Mouse (Mus musculus) MEL (cell line): ENCODE data around the gene Tmem239. TPM values are rescaled to one million over a fixed set of nuclear protein-coding genes. Genes with fewer than 3 reads are reported as not detected.

Experiments used
- DNase-seq: peaks from one replicate; pipeline ENCODE4 v3.0.0; 2011; ENCODE audit warnings: low read depth, low spot score
- H3K27ac ChIP-seq: 2 replicates; pipeline ENCODE4 v1.5.1; 2012; ENCODE audit warnings: low read depth, mild to moderate bottlenecking, control low read depth, low read length, moderate library complexity; ENCODE audit not compliant: control insufficient read depth
- H3K27me3 ChIP-seq, 2 experiments: fragments of 150-350 bp in 1 of 2; sonication (generic) in 1 of 2; 2 replicates each; pipeline ENCODE4 v1.6.1; 2012; ENCODE audit warnings: low read length in 2 of 2, mild to moderate bottlenecking in 2 of 2, improper control_type of control experiment in 1 of 2, moderate library complexity in 1 of 2; ENCODE audit not compliant: insufficient read depth in 2 of 2, control insufficient read depth in 1 of 2
- H3K36me3 ChIP-seq, 2 experiments: 2 replicates each; pipeline ENCODE4 v1.6.1; 2012 to 2014; ENCODE audit warnings: low read length in 2 of 2, improper control_type of control experiment in 1 of 2, inconsistent platforms in 1 of 2, mild to moderate bottlenecking in 1 of 2; ENCODE audit not compliant: insufficient read depth in 2 of 2, control insufficient read depth in 1 of 2
- H3K4me1 ChIP-seq, 2 experiments: fragments of 150-350 bp in 1 of 2; sonication (generic) in 1 of 2; 2 replicates each; pipeline ENCODE4 v1.6.1; 2012; ENCODE audit warnings: low read length in 2 of 2, improper control_type of control experiment in 1 of 2, mild to moderate bottlenecking in 1 of 2; ENCODE audit not compliant: insufficient read depth in 2 of 2, control insufficient read depth in 1 of 2
- H3K4me3 ChIP-seq, 2 experiments: fragments of 150-350 bp in 1 of 2; sonication (generic) in 1 of 2; 2 replicates each; pipeline ENCODE4 v1.5.1; 2012; ENCODE audit warnings: low read depth in 2 of 2, low read length in 2 of 2, mild to moderate bottlenecking in 2 of 2, moderate library complexity in 2 of 2, control low read depth in 1 of 2, improper control_type of control experiment in 1 of 2; ENCODE audit not compliant: control insufficient read depth in 1 of 2, insufficient read depth in 1 of 2
- H3K79me2 ChIP-seq: 2 replicates; pipeline ENCODE4 v1.6.1; 2012; ENCODE audit warnings: mild to moderate bottlenecking, low read length, moderate library complexity; ENCODE audit not compliant: control insufficient read depth, poor library complexity, insufficient read depth
- H3K9ac ChIP-seq: 2 replicates; pipeline ENCODE4 v1.6.1; 2012; ENCODE audit warnings: low read depth, mild to moderate bottlenecking, control low read depth, low read length, moderate library complexity; ENCODE audit not compliant: control insufficient read depth, poor library complexity, severe bottlenecking
- H3K9me3 ChIP-seq: fragments of 150-350 bp; sonication (generic); replicated peaks from 2 replicates; pipeline ENCODE4 v1.6.1; 2012; ENCODE audit warnings: mild to moderate bottlenecking, low read length, improper control_type of control experiment, moderate library complexity; ENCODE audit not compliant: insufficient read depth
- BHLHE40 ChIP-seq: IDR thresholded peaks from 2 replicates; pipeline ENCODE4 v1.6.1; 2012; ENCODE audit warnings: low read depth, mild to moderate bottlenecking, inconsistent platforms, low read length, improper control_type of control experiment, borderline replicate concordance
- CHD1 ChIP-seq: IDR thresholded peaks from 2 replicates; pipeline ENCODE4 v1.6.1; 2012; ENCODE audit warnings: low read depth, mild to moderate bottlenecking, inconsistent platforms, low read length, improper control_type of control experiment
- CHD2 ChIP-seq: IDR thresholded peaks from 2 replicates; pipeline ENCODE4 v1.6.1; 2011; ENCODE audit warnings: low read length, improper control_type of control experiment
- CTCF ChIP-seq, 3 experiments: IDR thresholded peaks in 2 of 3; conservative IDR thresholded peaks in 1 of 3; 2 replicates each; pipeline ENCODE4 v1.5.1; 2011 to 2012; ENCODE audit warnings: low read length in 3 of 3, low read depth in 2 of 3, mild to moderate bottlenecking in 2 of 3, improper control_type of control experiment in 1 of 3, inconsistent platforms in 1 of 3, mixed read lengths in 1 of 3, moderate library complexity in 1 of 3; ENCODE audit not compliant: control insufficient read depth in 1 of 3, insufficient read depth in 1 of 3, poor library complexity in 1 of 3, severe bottlenecking in 1 of 3
- ELF1 ChIP-seq: IDR thresholded peaks from 2 replicates; pipeline ENCODE4 v1.6.1; 2014; ENCODE audit warnings: low read depth, mild to moderate bottlenecking, inconsistent platforms, low read length, improper control_type of control experiment, moderate library complexity
- EP300 ChIP-seq, 2 experiments: IDR thresholded peaks; 2 replicates each; pipeline ENCODE4 v1.6.1; 2011; ENCODE audit warnings: improper control_type of control experiment in 2 of 2, low read length in 2 of 2, low read depth in 1 of 2, mild to moderate bottlenecking in 1 of 2
- ETS1 ChIP-seq: IDR thresholded peaks from 2 replicates; pipeline ENCODE4 v1.6.1; 2012; ENCODE audit warnings: low read depth, mild to moderate bottlenecking, inconsistent platforms, low read length, improper control_type of control experiment, moderate library complexity
- GATA1 ChIP-seq: IDR thresholded peaks from 2 replicates; pipeline ENCODE4 v1.6.1; 2011; ENCODE audit warnings: low read depth, low read length, improper control_type of control experiment
- HCFC1 ChIP-seq: IDR thresholded peaks from 2 replicates; pipeline ENCODE4 v1.6.1; 2012; ENCODE audit warnings: low read depth, mild to moderate bottlenecking, inconsistent platforms, low read length, improper control_type of control experiment, moderate library complexity
- KAT2A ChIP-seq: conservative IDR thresholded peaks from 2 replicates; pipeline ENCODE4 v1.6.1; 2012; ENCODE audit warnings: low read depth, low read length, improper control_type of control experiment, inconsistent platforms
- MAFK ChIP-seq: IDR thresholded peaks from 2 replicates; pipeline ENCODE4 v1.6.1; 2011; ENCODE audit warnings: low read depth, mild to moderate bottlenecking, low read length, improper control_type of control experiment, borderline replicate concordance
- MAX ChIP-seq: IDR thresholded peaks from 2 replicates; pipeline ENCODE4 v1.6.1; 2011; ENCODE audit warnings: low read length, improper control_type of control experiment
- MAZ ChIP-seq: IDR thresholded peaks from 2 replicates; pipeline ENCODE4 v1.6.1; 2012; ENCODE audit warnings: low read depth, mild to moderate bottlenecking, inconsistent platforms, low read length, improper control_type of control experiment
- MYB ChIP-seq: IDR thresholded peaks from 2 replicates; pipeline ENCODE4 v1.6.1; 2011; ENCODE audit warnings: mild to moderate bottlenecking, low read depth, low read length, improper control_type of control experiment
- NELFE ChIP-seq: IDR thresholded peaks from 2 replicates; pipeline ENCODE4 v1.6.1; 2011; ENCODE audit warnings: low read depth, low read length, improper control_type of control experiment
- NRF1 ChIP-seq: IDR thresholded peaks from 2 replicates; pipeline ENCODE4 v1.6.1; 2014; ENCODE audit warnings: low read depth, mild to moderate bottlenecking, inconsistent platforms, low read length, improper control_type of control experiment, moderate library complexity; ENCODE audit not compliant: poor library complexity, insufficient read depth, severe bottlenecking
- POLR2AphosphoS2 ChIP-seq: IDR thresholded peaks from 2 replicates; pipeline ENCODE4 v1.6.1; 2011; ENCODE audit warnings: low read length, improper control_type of control experiment
- RAD21 ChIP-seq: IDR thresholded peaks from 2 replicates; pipeline ENCODE4 v1.6.1; 2011; ENCODE audit warnings: mild to moderate bottlenecking, low read depth, low read length, improper control_type of control experiment
- SMC3 ChIP-seq: IDR thresholded peaks from 2 replicates; pipeline ENCODE4 v1.6.1; 2011; ENCODE audit warnings: low read depth, low read length, improper control_type of control experiment
- USF1 ChIP-seq: IDR thresholded peaks from 2 replicates; pipeline ENCODE4 v1.6.1; 2014; ENCODE audit warnings: low read depth, mild to moderate bottlenecking, inconsistent platforms, low read length, improper control_type of control experiment, moderate library complexity
- USF2 ChIP-seq, 2 experiments: IDR thresholded peaks; 2 replicates each; pipeline ENCODE4 v1.6.1; 2011 to 2012; ENCODE audit warnings: improper control_type of control experiment in 2 of 2, low read length in 2 of 2, borderline replicate concordance in 1 of 2, inconsistent platforms in 1 of 2, low read depth in 1 of 2, mild to moderate bottlenecking in 1 of 2; ENCODE audit not compliant: insufficient read depth in 1 of 2
- ZC3H11A ChIP-seq: IDR thresholded peaks from 2 replicates; pipeline ENCODE4 v1.6.1; 2012; ENCODE audit warnings: low read depth, mild to moderate bottlenecking, inconsistent platforms, low read length, improper control_type of control experiment
- ZKSCAN1 ChIP-seq: IDR thresholded peaks from 2 replicates; pipeline ENCODE4 v1.6.1; 2012; ENCODE audit warnings: low read depth, mild to moderate bottlenecking, inconsistent platforms, low read length, improper control_type of control experiment, moderate library complexity
- ZMIZ1 ChIP-seq: IDR thresholded peaks from 2 replicates; pipeline ENCODE4 v1.6.1; 2012; ENCODE audit warnings: low read depth, mild to moderate bottlenecking, inconsistent platforms, low read length, improper control_type of control experiment, moderate library complexity
- ZNF384 ChIP-seq: IDR thresholded peaks from 2 replicates; pipeline ENCODE4 v1.6.1; 2012; ENCODE audit warnings: low read depth, mild to moderate bottlenecking, inconsistent platforms, low read length, improper control_type of control experiment
- polyA plus RNA-seq, 2 experiments: library from polyadenylated mRNA; stranded (reverse) in 1 of 2; unstranded in 1 of 2; fragments of >175 nt in 1 of 2; fragments of >200 nt in 1 of 2; gene quantifications; 2 replicates each; pipeline versions ENCODE4 v1.2.1 to v1.2.4; 2012; ENCODE audit warnings: low replicate concordance in 2 of 2, low read depth in 1 of 2; ENCODE audit not compliant: insufficient read length in 2 of 2, insufficient read depth in 1 of 2, missing spikeins in 1 of 2
- total RNA-seq: library from RNA; depleted of rRNA; stranded (reverse); fragments of 300-350 nt; gene quantifications from 2 replicates; pipeline ENCODE4 v1.2.3, GENCODE M21; 2012

The Tmem239 gene
- total and polyA plus RNA-seq, 3 experiments = 0.11 TPM; not detected in 2

GRCm38 (mm10) chr2:130439840-130440480, 33.7 kb downstream of the Tmem239 start:
- no peak overlapping the region for H3K9ac ChIP-seq
- DNase-seq = no peak
- H3K4me1 ChIP-seq = no peaks in the 10 kb centered on the region
- TF ChIP-seq SMC3 (no peak), BHLHE40 (no peak), CHD2 (no peak), ZMIZ1 (no peak)
- peaks cover 0 to 21% of the 10 kb centered on the region in 2 experiments; a peak in 2 of 4 replicates for H3K36me3 ChIP-seq
- H3K27ac ChIP-seq = no peak overlapping the region
- H3K9me3 ChIP-seq = no peaks in the 10 kb centered on the region
- peaks cover 2% of the 10 kb centered on the region; the same call in 1 of the 2 replicates for H3K79me2 ChIP-seq
- H3K27me3 ChIP-seq = no peaks in the 10 kb centered on the region
- H3K4me3 ChIP-seq = no peak overlapping the region

- no peaks in the 10 kb centered on the region for H3K27me3 ChIP-seq
- no peaks in the 10 kb centered on the region for H3K79me2 ChIP-seq
- no peak overlapping the region for H3K4me3 ChIP-seq
- TF ChIP-seq GATA1 (no peak), MYB (no peak), USF1 (peak; percentile 38; the same call in 1 of the 2 replicates)
- no peaks in the 10 kb centered on the region for H3K9me3 ChIP-seq
- H3K27ac ChIP-seq = no peak overlapping the region
- no peak overlapping the region for H3K9ac ChIP-seq
- peaks cover 0 to 21% of the 10 kb centered on the region in 2 experiments; a peak in 2 of 4 replicates for H3K36me3 ChIP-seq
- no peaks in the 10 kb centered on the region for H3K4me1 ChIP-seq
- DNase-seq = no peak
These were observed 35.9 kb downstream of the Tmem239 start for GRCm38 (mm10) chr2:130442162-130442561.

GRCm38 (mm10) chr2:130448449-130448848, 42.2 kb downstream of the Tmem239 start:
- no peak overlapping the region for H3K4me3 ChIP-seq
- H3K36me3 ChIP-seq = peaks cover 3 to 29% of the 10 kb centered on the region in 2 experiments
- DNase-seq = peak; percentile 58
- H3K79me2 ChIP-seq = peaks cover 22% of the 10 kb centered on the region
- no peak overlapping the region for H3K27ac ChIP-seq
- no peaks in the 10 kb centered on the region for H3K27me3 ChIP-seq
- peaks cover 8 to 21% of the 10 kb centered on the region in 2 experiments for H3K4me1 ChIP-seq
- H3K9me3 ChIP-seq = no peaks in the 10 kb centered on the region
- H3K9ac ChIP-seq = no peak overlapping the region
- TF ChIP-seq EP300 (IDR thresholded peaks at IDR 0.05; ENCODE audit: low read depth in 1 of 2, low read length in 2 of 2) = no peak
- TF ChIP-seq RAD21 = no peak
- no peak for TF ChIP-seq MAZ
- TF ChIP-seq USF1 = no peak
- TF ChIP-seq KAT2A = no peak
- TF ChIP-seq CTCF (IDR thresholded peaks at IDR 0.05 in 2 of 3, conservative IDR thresholded peaks at IDR 0.05 in 1 of 3; ENCODE audit: control insufficient read depth in 1 of 3, insufficient read depth in 1 of 3, low read depth in 2 of 3, low read length in 3 of 3, poor library complexity in 1 of 3, severe bottlenecking in 1 of 3) = peak in 2 of 3 experiments; percentile 3 to 31; a peak in 2 of 6 replicates
- TF ChIP-seq USF2 (IDR thresholded peaks at IDR 0.05; ENCODE audit: borderline replicate concordance in 1 of 2, insufficient read depth in 1 of 2, low read depth in 1 of 2, low read length in 2 of 2) = no peak
- no peak for TF ChIP-seq MAX
- TF ChIP-seq MAFK = no peak
- no peak for TF ChIP-seq NELFE
- TF ChIP-seq CHD1 = no peak
- TF ChIP-seq ZNF384 = peak; percentile 34; the same call in 1 of the 2 replicates
- no peak for TF ChIP-seq ETS1
- peak; percentile 9; the same call in 1 of the 2 replicates for TF ChIP-seq GATA1
- no peak for TF ChIP-seq ZC3H11A
- TF ChIP-seq HCFC1 = no peak
- TF ChIP-seq POLR2AphosphoS2 = no peak
- TF ChIP-seq ZKSCAN1 = no peak
- TF ChIP-seq NRF1 = no peak
- no peak for TF ChIP-seq ELF1
